Mouse (Mus musculus) embryonic facial prominence, embryonic 15.5 days (tissue): ENCODE results near the gene Zfp324. TPM values are rescaled to one million over a fixed set of nuclear protein-coding genes. Genes with fewer than 3 reads are reported as not detected.

Source experiments
- ATAC-seq: fragments of 200-750 bp; cut with Nextera tagmentation; 2 replicates; pipeline ENCODE4 v1.8.0; 2017; ENCODE audit warnings: low read depth, moderate TSS enrichment; ENCODE audit not compliant: insufficient number of reproducible peaks, low FRiP score, low TSS enrichment
- H3K27ac ChIP-seq: fragments of 300-500 bp; sonication (generic); replicated peaks from 2 replicates; pipeline ENCODE4 v1.5.1; 2015; ENCODE audit warnings: mild to moderate bottlenecking, inconsistent platforms
- H3K27me3 ChIP-seq: fragments of 300-500 bp; sonication (generic); 2 replicates; pipeline ENCODE4 v1.6.1; 2015; ENCODE audit warnings: inconsistent platforms
- H3K36me3 ChIP-seq: fragments of 300-500 bp; sonication (generic); 2 replicates; pipeline ENCODE4 v1.6.1; 2015; ENCODE audit warnings: mild to moderate bottlenecking, inconsistent platforms
- H3K4me1 ChIP-seq: fragments of 300-500 bp; sonication (generic); 2 replicates; pipeline ENCODE4 v1.6.1; 2015; ENCODE audit warnings: inconsistent platforms
- H3K4me2 ChIP-seq: fragments of 300-500 bp; sonication (generic); replicated peaks from 2 replicates; pipeline ENCODE4 v1.6.1; 2015; ENCODE audit warnings: mild to moderate bottlenecking, inconsistent platforms
- H3K4me3 ChIP-seq: fragments of 300-500 bp; sonication (generic); replicated peaks from 2 replicates; pipeline ENCODE4 v1.5.1; 2015; ENCODE audit warnings: mild to moderate bottlenecking, inconsistent platforms
- H3K9ac ChIP-seq: fragments of 300-500 bp; sonication (generic); 2 replicates; pipeline ENCODE4 v1.6.1; 2015; ENCODE audit warnings: inconsistent platforms
- H3K9me3 ChIP-seq: fragments of 300-500 bp; sonication (generic); replicated peaks from 2 replicates; pipeline ENCODE4 v1.6.1; 2016; ENCODE audit warnings: inconsistent platforms
- WGBS: fragments of 180-500 bp; shearing (Covaris S2); methylation state at CpG from one replicate; pipeline ENCODE4 v1.1.7; 2015; 5-methylcytosine and 5-hydroxymethylcytosine counted together
- polyA plus RNA-seq: library from polyadenylated mRNA; unstranded; fragments of >200 nt; fragmentation: Nextera tagmentation; extraction: Ambion mirVana; gene quantifications from 2 replicates; pipeline ENCODE4 v1.2.1, GENCODE M21; 2015

The Zfp324 gene
- polyA plus RNA-seq, 1 experiment from 2014 or later, result 14.0 TPM

DNA sequence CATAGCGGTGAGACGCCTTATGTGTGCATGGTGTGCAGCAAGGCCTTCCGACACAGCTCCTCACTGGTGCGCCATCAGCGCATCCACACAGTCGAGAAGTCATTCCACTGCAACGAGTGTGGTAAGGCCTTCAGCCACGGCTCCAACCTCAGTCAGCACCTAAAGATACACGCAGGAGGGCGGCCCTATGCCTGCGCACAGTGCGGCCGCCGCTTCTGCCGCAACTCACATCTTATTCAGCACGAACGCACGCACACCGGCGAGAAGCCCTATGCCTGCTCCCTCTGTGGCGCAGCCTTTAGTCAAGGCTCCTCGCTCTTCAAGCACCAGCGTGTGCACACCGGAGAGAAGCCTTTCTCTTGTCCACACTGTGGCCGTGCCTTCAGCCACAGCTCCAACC is 5.3 kb downstream of the Zfp324 start:
- 95% methylated on average over 25 of the region's 25 CpGs for WGBS
- Histone ChIP-seq H3K27ac (no peak overlapping the region), H3K4me3 (no peak overlapping the region), H3K27me3 (no peaks in the 10 kb centered on the region), H3K9ac (no peak overlapping the region), H3K4me1 (peaks cover 7% of the 10 kb centered on the region), H3K36me3 (peaks cover 46% of the 10 kb centered on the region), H3K9me3 (no peaks in the 10 kb centered on the region), H3K4me2 (no peak overlapping the region)
- no peak for ATAC-seq

GRCm38 (mm10) chr7:12977682-12978389 is 12.2 kb downstream of the Zfp324 start, which contains the start of gene Zfp446:
Gene Zfp446 (plus strand): TSS chr7:12977848.
- H3K9ac ChIP-seq, result peak within 1 kb of the TSS; percentile 49
- H3K27ac ChIP-seq, result peak within 1 kb of the TSS; percentile 97
- H3K9me3 ChIP-seq, result no peaks in the 10 kb centered on the region
- H3K27me3 ChIP-seq, result no peaks in the 10 kb centered on the region
- H3K4me1 ChIP-seq, result peaks cover 15% of the 10 kb centered on the region
- peak within 1 kb of the TSS; percentile 68 for H3K4me3 ChIP-seq
- peak within 1 kb of the TSS; percentile 75 for H3K4me2 ChIP-seq
- under 1% methylated on average over 49 of the region's 49 CpGs for WGBS
- H3K36me3 ChIP-seq, result peaks cover 4% of the 10 kb centered on the region; the same call in 1 of the 2 replicates
- ATAC-seq, result peak; percentile 99

DNA sequence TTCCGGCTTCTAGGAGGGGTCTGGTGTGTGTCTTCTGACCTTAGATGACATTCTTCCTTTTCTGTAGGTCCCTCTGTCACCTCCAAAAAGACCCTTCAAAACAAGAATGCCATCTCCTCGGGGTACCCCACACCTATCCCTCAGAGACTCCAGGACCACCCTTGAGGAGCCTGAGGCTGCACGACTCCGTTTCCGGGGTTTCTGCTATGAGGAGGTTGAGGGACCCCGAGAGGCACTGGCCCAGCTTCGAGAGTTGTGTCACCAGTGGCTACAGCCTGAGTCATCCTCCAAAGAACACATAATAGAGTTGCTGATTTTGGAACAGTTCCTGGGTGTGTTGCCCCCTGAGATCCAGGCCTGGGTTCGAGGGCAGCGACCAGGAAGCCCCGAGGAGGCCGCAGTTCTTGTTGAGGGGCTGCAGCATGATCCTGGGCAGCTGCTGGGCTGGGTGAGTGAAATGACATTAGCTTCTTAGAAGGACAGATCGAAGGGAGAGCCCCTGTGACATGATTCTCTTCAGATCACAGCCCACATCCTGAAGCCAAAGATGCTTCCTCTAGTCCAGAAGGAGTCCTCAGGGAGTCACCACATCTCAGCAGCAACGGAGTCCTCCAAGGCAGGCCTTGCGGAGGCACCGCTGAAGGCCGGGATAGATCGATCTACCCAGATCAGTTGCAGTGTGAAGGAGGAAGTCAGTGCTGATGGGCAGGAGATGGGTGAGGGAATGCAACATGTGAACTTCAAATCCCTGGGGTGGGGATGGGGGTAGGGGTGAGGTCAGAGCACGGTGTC is 13.5 kb downstream of the Zfp324 start:
- H3K36me3 ChIP-seq, result no peaks in the 10 kb centered on the region

GRCm38 (mm10) chr7:12979776-12980175 is 14.1 kb downstream of the Zfp324 start:
- no peak overlapping the region for H3K9ac ChIP-seq
- H3K4me3 ChIP-seq, result no peak overlapping the region
- no peak overlapping the region for H3K4me2 ChIP-seq
- no peaks in the 10 kb centered on the region for H3K27me3 ChIP-seq
- no peaks in the 10 kb centered on the region for H3K9me3 ChIP-seq
- 77% methylated on average over 6 of the region's 6 CpGs for WGBS
- no peak overlapping the region for H3K27ac ChIP-seq
- H3K36me3 ChIP-seq, result no peaks in the 10 kb centered on the region
- no peak for ATAC-seq
- peaks cover 15% of the 10 kb centered on the region for H3K4me1 ChIP-seq

More for the DNA sequence above, 13.5 kb downstream of the Zfp324 start:
- WGBS, result 83% methylated on average over 18 of the region's 18 CpGs
- Histone ChIP-seq H3K4me3 (no peak overlapping the region), H3K27ac (no peak overlapping the region; the same call in 1 of the 2 replicates), H3K4me2 (0 out of 2 replicates have a peak overlapping the region, but pooled peaks have one; percentile 75), H3K4me1 (peaks cover 15% of the 10 kb centered on the region), H3K9ac (no peak overlapping the region), H3K9me3 (no peaks in the 10 kb centered on the region), H3K27me3 (no peaks in the 10 kb centered on the region)
- no peak for ATAC-seq

- Histone ChIP-seq H3K4me2 (no peak overlapping the region), H3K36me3 (no peaks in the 10 kb centered on the region), H3K4me3 (no peak overlapping the region), H3K27me3 (no peaks in the 10 kb centered on the region), H3K4me1 (peaks cover 15% of the 10 kb centered on the region), H3K9ac (no peak overlapping the region), H3K27ac (no peak overlapping the region), H3K9me3 (no peaks in the 10 kb centered on the region)
- ATAC-seq, result no peak
- WGBS, result 85% methylated on average over 7 of the region's 7 CpGs
These were observed 14.7 kb downstream of the Zfp324 start for GRCm38 (mm10) chr7:12980291-12980690.

DNA sequence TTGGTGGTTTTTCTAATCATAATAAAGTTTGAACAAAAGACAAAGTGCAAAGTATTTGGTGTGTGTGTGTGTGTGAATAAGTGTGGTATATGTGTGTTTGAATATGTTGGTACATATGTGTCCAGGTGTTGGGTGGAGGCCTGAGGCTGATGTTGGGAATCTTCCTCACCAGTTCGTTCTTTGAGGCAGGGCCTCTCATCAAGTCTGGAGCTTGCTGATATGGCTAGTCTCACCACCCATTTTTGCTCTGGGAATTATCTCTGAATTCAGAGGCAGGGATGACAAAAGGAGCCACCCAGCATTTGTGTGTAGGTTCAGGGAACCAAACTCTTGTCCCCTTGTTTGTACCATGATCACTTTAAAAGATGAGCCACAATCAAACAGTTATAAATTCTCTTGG is 20.1 kb downstream of the Zfp324 start:
- Histone ChIP-seq H3K9me3 (no peaks in the 10 kb centered on the region), H3K27ac (no peak overlapping the region), H3K4me3 (no peak overlapping the region), H3K27me3 (no peaks in the 10 kb centered on the region), H3K9ac (no peak overlapping the region), H3K4me2 (no peak overlapping the region), H3K4me1 (no peaks in the 10 kb centered on the region), H3K36me3 (no peaks in the 10 kb centered on the region)
- ATAC-seq, result no peak
- WGBS, result 87% methylated on average over 1 of the region's 1 CpGs

- Histone ChIP-seq H3K4me1 (no peaks in the 10 kb centered on the region), H3K4me3 (no peak overlapping the region), H3K27ac (no peak overlapping the region), H3K4me2 (no peak overlapping the region), H3K9me3 (no peaks in the 10 kb centered on the region), H3K36me3 (no peaks in the 10 kb centered on the region), H3K9ac (no peak overlapping the region), H3K27me3 (no peaks in the 10 kb centered on the region)
- no peak for ATAC-seq
- 86% methylated on average over 8 of the region's 8 CpGs for WGBS
These were observed 21.3 kb downstream of the Zfp324 start for GRCm38 (mm10) chr7:12986906-12987305.

GRCm38 (mm10) chr7:12987409-12988189 is 22.0 kb downstream of the Zfp324 start:
- H3K4me3 ChIP-seq, result no peak overlapping the region
- no peaks in the 10 kb centered on the region for H3K27me3 ChIP-seq
- WGBS, result 77% methylated on average over 8 of the region's 8 CpGs
- no peaks in the 10 kb centered on the region for H3K36me3 ChIP-seq
- H3K9ac ChIP-seq, result no peak overlapping the region
- no peak for ATAC-seq
- no peak overlapping the region for H3K27ac ChIP-seq
- no peaks in the 10 kb centered on the region for H3K4me1 ChIP-seq
- H3K9me3 ChIP-seq, result no peaks in the 10 kb centered on the region
- H3K4me2 ChIP-seq, result no peak overlapping the region

GRCm38 (mm10) chr7:12992222-12992621 is 26.6 kb downstream of the Zfp324 start:
- Histone ChIP-seq H3K4me1 (no peaks in the 10 kb centered on the region), H3K9ac (no peak overlapping the region), H3K36me3 (no peaks in the 10 kb centered on the region), H3K27ac (no peak overlapping the region), H3K4me3 (no peak overlapping the region), H3K9me3 (no peaks in the 10 kb centered on the region), H3K4me2 (no peak overlapping the region), H3K27me3 (no peaks in the 10 kb centered on the region)
- 7% methylated on average over 3 of the region's 3 CpGs for whole genome bisulfite sequencing
- ATAC-seq, result no peak

GRCm38 (mm10) chr7:12993148-12993547 is 27.5 kb downstream of the Zfp324 start:
- Histone ChIP-seq H3K4me1 (no peaks in the 10 kb centered on the region), H3K36me3 (no peaks in the 10 kb centered on the region), H3K9me3 (no peaks in the 10 kb centered on the region), H3K27ac (no peak overlapping the region), H3K9ac (no peak overlapping the region), H3K4me2 (no peak overlapping the region), H3K27me3 (no peaks in the 10 kb centered on the region), H3K4me3 (no peak overlapping the region)
- ATAC-seq, result no peak
- 91% methylated on average over 10 of the region's 10 CpGs for WGBS

DNA sequence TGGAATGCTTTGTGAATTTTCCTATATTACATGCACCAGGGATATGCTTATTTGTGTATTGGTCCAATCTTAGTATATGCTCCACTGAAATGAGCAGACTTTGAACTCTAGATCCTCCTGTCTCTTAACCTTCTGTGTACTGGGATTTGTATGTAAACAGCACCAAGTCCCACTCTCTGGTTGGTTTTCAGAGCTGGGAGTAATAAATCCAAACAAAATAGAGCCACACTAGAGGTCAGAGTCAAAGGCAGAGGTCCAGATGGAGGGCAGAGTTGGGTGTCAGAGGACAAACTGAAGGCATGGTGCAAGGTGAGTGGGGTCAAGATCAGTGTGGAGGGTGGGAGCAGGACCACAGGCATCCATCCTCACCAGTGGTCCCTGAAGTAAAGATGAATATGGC is 30.2 kb downstream of the Zfp324 start:
- no peaks in the 10 kb centered on the region for H3K36me3 ChIP-seq
- H3K4me3 ChIP-seq, result no peak overlapping the region
- H3K9ac ChIP-seq, result no peak overlapping the region
- no peaks in the 10 kb centered on the region for H3K9me3 ChIP-seq
- no peak for ATAC-seq
- H3K27ac ChIP-seq, result no peak overlapping the region
- no peaks in the 10 kb centered on the region for H3K4me1 ChIP-seq
- no peak overlapping the region for H3K4me2 ChIP-seq
- no peaks in the 10 kb centered on the region for H3K27me3 ChIP-seq
